Mouse (Mus musculus): Measurements from ENCODE around the gene Cdnf. TPM values are rescaled to one million over a fixed set of nuclear protein-coding genes. Genes with fewer than 3 reads are reported as not detected.

The Cdnf gene
- 3.3 TPM for polyA plus RNA-seq (2014; fragmentation: Illumina TruSeq; extraction: RNeasy Lipid Tissue Mini Kit (QIAGEN cat#74804); ENCODE audit: low read depth, low replicate concordance)

GRCm38 (mm10) chr2:3512552-3513454 lies at the start of gene Cdnf, which contains the start of the genes Gm45902 and Hspa14:
Gene Cdnf, plus strand, starts transcription at chr2:3513030.
Gene Gm45902, minus strand, starts transcription at chr2:3512790.
Gene Hspa14, minus strand, starts transcription at chr2:3512814.

GRCm38 (mm10) chr2:3474861-3475283 lies 38.0 kb upstream of the Cdnf start, which contains the start of gene Suv39h2:
Gene Suv39h2, minus strand, starts transcription at chr2:3475031.

DNA sequence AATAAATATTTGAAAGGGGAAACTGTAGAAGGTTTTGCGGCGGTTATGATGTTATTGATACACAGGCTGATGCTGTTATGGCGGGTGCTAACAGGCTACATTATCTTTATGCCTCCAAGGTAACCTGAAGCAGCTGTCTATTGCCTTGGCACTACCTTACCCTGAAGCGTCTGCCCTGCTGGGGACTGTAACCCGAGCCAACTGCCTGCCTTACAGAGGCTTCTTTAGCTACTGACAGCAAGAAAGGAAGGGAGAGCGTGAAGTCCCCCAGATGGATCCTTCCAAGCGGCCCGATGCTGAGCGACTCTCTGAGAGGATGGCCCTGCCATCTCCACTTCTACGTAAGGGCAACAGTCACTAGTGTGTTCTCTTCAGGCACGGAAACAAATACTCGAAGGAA lies 57.4 kb downstream of the Cdnf start, which contains the start of gene Fam107b:
Fam107b (plus strand) TSS at position 303 of the 400 bp plus-strand sequence.

Other genes starting within 250 kb of the Cdnf start
- 55.2 TPM for gene Nmt2, start 228.8 kb upstream of the Cdnf start, polyA plus RNA-seq (2014; fragmentation: Illumina TruSeq; extraction: RNeasy Lipid Tissue Mini Kit (QIAGEN cat#74804); ENCODE audit: low read depth, low replicate concordance)
- gene Rpp38, start 180.4 kb upstream of the Cdnf start, polyA plus RNA-seq (2014; fragmentation: Illumina TruSeq; extraction: RNeasy Lipid Tissue Mini Kit (QIAGEN cat#74804); ENCODE audit: low read depth, low replicate concordance): 13.1 TPM
- not detected for gene Acbd7, start 176.9 kb upstream of the Cdnf start, polyA plus RNA-seq (2014; fragmentation: Illumina TruSeq; extraction: RNeasy Lipid Tissue Mini Kit (QIAGEN cat#74804); ENCODE audit: low read depth, low replicate concordance)
- not detected for gene Olah, start 115.8 kb upstream of the Cdnf start, polyA plus RNA-seq (2014; fragmentation: Illumina TruSeq; extraction: RNeasy Lipid Tissue Mini Kit (QIAGEN cat#74804); ENCODE audit: low read depth, low replicate concordance)
- not detected for gene Meig1, start 90.4 kb upstream of the Cdnf start, polyA plus RNA-seq (2014; fragmentation: Illumina TruSeq; extraction: RNeasy Lipid Tissue Mini Kit (QIAGEN cat#74804); ENCODE audit: low read depth, low replicate concordance)
- gene Dclre1c, start 88.9 kb upstream of the Cdnf start, polyA plus RNA-seq (2014; fragmentation: Illumina TruSeq; extraction: RNeasy Lipid Tissue Mini Kit (QIAGEN cat#74804); ENCODE audit: low read depth, low replicate concordance): 25.6 TPM
- 5.5 TPM for gene Suv39h2, start 38.0 kb upstream of the Cdnf start, polyA plus RNA-seq (2014; fragmentation: Illumina TruSeq; extraction: RNeasy Lipid Tissue Mini Kit (QIAGEN cat#74804); ENCODE audit: low read depth, low replicate concordance)
- gene Gm45902, start 240 bp upstream of the Cdnf start, polyA plus RNA-seq (2014; fragmentation: Illumina TruSeq; extraction: RNeasy Lipid Tissue Mini Kit (QIAGEN cat#74804); ENCODE audit: low read depth, low replicate concordance): 2.2 TPM
- gene Hspa14, start 216 bp upstream of the Cdnf start, polyA plus RNA-seq (2014; fragmentation: Illumina TruSeq; extraction: RNeasy Lipid Tissue Mini Kit (QIAGEN cat#74804); ENCODE audit: low read depth, low replicate concordance): 53.2 TPM
- 314 TPM for gene Fam107b, start 57.5 kb downstream of the Cdnf start, polyA plus RNA-seq (2014; fragmentation: Illumina TruSeq; extraction: RNeasy Lipid Tissue Mini Kit (QIAGEN cat#74804); ENCODE audit: low read depth, low replicate concordance)

Measured in sigmoid colon, adult 10 weeks (tissue).